In the genomic region with DNA sequence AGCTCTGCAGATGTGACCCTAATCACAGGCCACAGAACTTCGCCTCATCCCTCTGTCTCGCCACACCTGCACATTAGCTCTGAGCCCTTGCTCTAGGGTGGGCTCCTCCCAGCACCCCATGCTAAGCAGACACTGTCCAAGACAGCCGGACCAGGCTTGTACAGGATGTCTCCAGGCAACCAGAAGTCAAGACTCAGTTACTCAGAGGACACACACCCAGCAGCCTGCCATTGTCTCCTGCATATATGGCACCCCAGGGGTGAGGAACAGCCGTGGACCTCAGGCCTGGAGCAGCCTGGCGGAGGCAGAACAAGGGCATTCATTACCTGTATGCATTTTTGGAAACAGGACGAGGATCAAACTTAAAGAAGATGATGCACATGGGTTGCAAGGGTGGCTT, we compare ENCODE assay signal across 25 mouse cellular contexts. TPM values are rescaled to one million over a fixed set of nuclear protein-coding genes. Genes with fewer than 3 reads are reported as not detected.
DNase-seq lines count a peak whose midpoint lies in the region; ATAC-seq and TF ChIP-seq lines count a peak whose summit lies in the region.
"Had no signal": no experiment of that assay in that cellular context is flagged by ENCODE, and none has a peak within 500 bp of the region (broad histone marks: within the 10 kb centered on the region; RNA-seq: fewer than 3 reads in every experiment).

No protein-coding gene starts in this region.

- ATAC-seq in hindbrain, postnatal 0 days, result 0 out of 2 replicates have a peak, but pooled peaks have one; percentile 43
- no peak for ATAC-seq in neural tube, embryonic 15.5 days (ENCODE audit: low FRiP score)
- ATAC-seq: CD4-positive, CD25-positive, alpha-beta regulatory T cell, adult 4 months; forebrain, embryonic 15.5 days; hindbrain, embryonic 16.5 days; inflammation-experienced regulatory T-cells, adult 6 months; intestine, embryonic 16.5 days had no signal

- DNase-seq in hindbrain, postnatal 0 days (ENCODE audit: low spot score), result no peak
- DNase-seq in hindbrain, embryonic 10.5 days (ENCODE audit: low spot score), result no peak
- DNase-seq in testis, postnatal 14 days (ENCODE audit: low spot score), result no peak
- DNase-seq in ES-CJ7 (ENCODE audit: low read depth, low spot score), result peak; percentile 22
- DNase-seq in embryo, embryonic 9.5 days (ENCODE audit: extremely low spot score), result no peak
- DNase-seq: adrenal gland, postnatal 10 days; adrenal gland, postnatal 36 days; cerebellum, adult 2 months; cerebellum, adult 9-11 months; cerebellum, postnatal 25 days; gastrocnemius, postnatal 25 days; heart, adult 18-20 months; kidney, adult 18-20 months had no signal

- no peaks in the 10 kb centered on the region for H3K27me3 ChIP-seq in hindbrain, postnatal 0 days (ENCODE audit: insufficient read depth, low read length)
- H3K27me3 ChIP-seq in hindbrain, embryonic 10.5 days (ENCODE audit: insufficient read depth, poor library complexity, severe bottlenecking), result no peaks in the 10 kb centered on the region
- no peaks in the 10 kb centered on the region for H3K27me3 ChIP-seq in testis, adult 2 months (ENCODE audit: control insufficient read depth, insufficient read depth, low read length)
- H3K27me3 ChIP-seq in neural tube, embryonic 15.5 days (replicated peaks), result no peaks in the 10 kb centered on the region
- H3K27me3 ChIP-seq: embryonic facial prominence, embryonic 13.5 days; forebrain, embryonic 12.5 days; forebrain, embryonic 15.5 days; heart, embryonic 13.5 days; hindbrain, embryonic 13.5 days had no signal

- no peak overlapping the region for H3K9ac ChIP-seq in hindbrain, postnatal 0 days (replicated peaks; ENCODE audit: low read length)
- no peak overlapping the region for H3K9ac ChIP-seq in neural tube, embryonic 15.5 days (replicated peaks)
- H3K9ac ChIP-seq: embryonic facial prominence, embryonic 13.5 days; forebrain, embryonic 12.5 days; forebrain, embryonic 15.5 days; heart, embryonic 13.5 days; hindbrain, embryonic 13.5 days had no signal

- TF ChIP-seq POLR2A in testis, adult 2 months (IDR thresholded peaks at IDR 0.05; ENCODE audit: control insufficient read depth, low read depth, low read length), result no peak

- WGBS in hindbrain, postnatal 0 days, result 63% methylated on average over 6 of the region's 6 CpGs
- WGBS in hindbrain, embryonic 10.5 days, result 82% methylated on average over 6 of the region's 6 CpGs
- 75% methylated on average over 6 of the region's 6 CpGs for WGBS in neural tube, embryonic 15.5 days

- no peaks in the 10 kb centered on the region for H3K4me1 ChIP-seq in hindbrain, postnatal 0 days (ENCODE audit: insufficient read depth, low read length)
- 0 out of 2 replicates have a peak, but pooled peaks cover 3% of the 10 kb centered on the region for H3K4me1 ChIP-seq in hindbrain, embryonic 10.5 days (replicated peaks)
- no peaks in the 10 kb centered on the region for H3K4me1 ChIP-seq in testis, adult 2 months (ENCODE audit: control insufficient read depth, insufficient read depth, low read length)
- no peaks in the 10 kb centered on the region for H3K4me1 ChIP-seq in neural tube, embryonic 15.5 days
- H3K4me1 ChIP-seq: embryonic facial prominence, embryonic 13.5 days; forebrain, embryonic 12.5 days; forebrain, embryonic 15.5 days; hindbrain, embryonic 13.5 days had no signal

- peaks cover 12% of the 10 kb centered on the region; the same call in 1 of the 2 replicates for H3K36me3 ChIP-seq in hindbrain, postnatal 0 days (ENCODE audit: insufficient read depth, low read length)
- H3K36me3 ChIP-seq in hindbrain, embryonic 10.5 days, result peaks cover 26% of the 10 kb centered on the region
- no peaks in the 10 kb centered on the region for H3K36me3 ChIP-seq in testis, adult 2 months (ENCODE audit: control insufficient read depth, insufficient read depth, low read length)
- H3K36me3 ChIP-seq in neural tube, embryonic 15.5 days, result peaks cover 30% of the 10 kb centered on the region

- no peak overlapping the region for H3K4me2 ChIP-seq in hindbrain, postnatal 0 days (ENCODE audit: low read depth, low read length)
- H3K4me2 ChIP-seq in neural tube, embryonic 15.5 days, result no peak overlapping the region
- H3K4me2 ChIP-seq: embryonic facial prominence, embryonic 13.5 days; forebrain, embryonic 12.5 days; forebrain, embryonic 15.5 days; heart, embryonic 13.5 days; hindbrain, embryonic 13.5 days had no signal

- no peak overlapping the region for H3K27ac ChIP-seq in hindbrain, postnatal 0 days
- H3K27ac ChIP-seq in hindbrain, embryonic 10.5 days, result no peak overlapping the region
- no peak overlapping the region for H3K27ac ChIP-seq in testis, adult 2 months (ENCODE audit: control insufficient read depth, insufficient read depth, low read depth, low read length)
- no peak overlapping the region for H3K27ac ChIP-seq in neural tube, embryonic 15.5 days (replicated peaks)
- H3K27ac ChIP-seq: embryonic facial prominence, embryonic 13.5 days; forebrain, embryonic 12.5 days; forebrain, embryonic 15.5 days; heart, embryonic 13.5 days; hindbrain, embryonic 13.5 days had no signal

- no peaks in the 10 kb centered on the region for H3K9me3 ChIP-seq in hindbrain, postnatal 0 days (ENCODE audit: low read length)
- H3K9me3 ChIP-seq in hindbrain, embryonic 10.5 days, result no peaks in the 10 kb centered on the region
- H3K9me3 ChIP-seq in neural tube, embryonic 15.5 days (replicated peaks), result no peaks in the 10 kb centered on the region
- H3K9me3 ChIP-seq: embryonic facial prominence, embryonic 13.5 days; forebrain, embryonic 12.5 days; forebrain, embryonic 15.5 days; heart, embryonic 13.5 days; hindbrain, embryonic 13.5 days had no signal

- TF ChIP-seq CTCF in hindbrain, postnatal 0 days (IDR thresholded peaks at IDR 0.05; ENCODE audit: low read depth), result no peak
- TF ChIP-seq CTCF in testis, adult 2 months (IDR thresholded peaks at IDR 0.05; ENCODE audit: control insufficient read depth, insufficient read depth, insufficient replicate concordance, low read depth, low read length), result no peak

- H3K4me3 ChIP-seq in hindbrain, postnatal 0 days (ENCODE audit: low read length), result no peak overlapping the region
- H3K4me3 ChIP-seq in hindbrain, embryonic 10.5 days, result no peak overlapping the region
- peak overlapping the region; percentile 56 for H3K4me3 ChIP-seq in testis, adult 2 months (ENCODE audit: control insufficient read depth, low read depth, low read length)
- no peak overlapping the region for H3K4me3 ChIP-seq in neural tube, embryonic 15.5 days (replicated peaks)
- H3K4me3 ChIP-seq: embryonic facial prominence, embryonic 13.5 days; erythroblast, embryonic 14.5 days; forebrain, embryonic 12.5 days; forebrain, embryonic 15.5 days; heart, embryonic 13.5 days; hindbrain, embryonic 13.5 days had no signal

RNA-seq across cellular contexts. Expression of a gene that starts 23.9 kb away (rescaled TPM):
- 43.5 and 63.3 TPM in 2 replicates for total RNA-seq in hindbrain, postnatal 0 days (2014; rRNA removed)
- polyA plus RNA-seq in hindbrain, postnatal 0 days (2015; fragmentation: Nextera tagmentation; extraction: Ambion mirVana), result 95.6 and 99.2 TPM in 2 replicates
- polyA plus RNA-seq in hindbrain, embryonic 10.5 days (2016; fragmentation: Nextera tagmentation; extraction: Ambion mirVana), result 45.5 and 52.8 TPM in 2 replicates
- polyA plus RNA-seq in testis, adult 2 months (2012; rRNA removed), result 10.9 and 11.6 TPM in 2 replicates
- 98.7 and 115 TPM in 2 replicates for polyA plus RNA-seq in neural tube, embryonic 15.5 days (2015; fragmentation: Nextera tagmentation; extraction: Ambion mirVana)

RNA-seq across cellular contexts. Expression of a gene that starts 24.0 kb away (rescaled TPM):
- 168 and 180 TPM in 2 replicates for total RNA-seq in hindbrain, postnatal 0 days (2014; rRNA removed)
- 46.3 and 48.9 TPM in 2 replicates for polyA plus RNA-seq in hindbrain, postnatal 0 days (2015; fragmentation: Nextera tagmentation; extraction: Ambion mirVana)
- polyA plus RNA-seq in hindbrain, embryonic 10.5 days (2016; fragmentation: Nextera tagmentation; extraction: Ambion mirVana), result 99.5 and 115 TPM in 2 replicates
- polyA plus RNA-seq in testis, adult 2 months (2012; rRNA removed), result 7.8 and 10.9 TPM in 2 replicates
- polyA plus RNA-seq in neural tube, embryonic 15.5 days (2015; fragmentation: Nextera tagmentation; extraction: Ambion mirVana), result 71.2 and 72.5 TPM in 2 replicates

RNA-seq across cellular contexts. Expression of a gene that starts 35.0 kb away (rescaled TPM):
- total RNA-seq in hindbrain, postnatal 0 days (2014; rRNA removed), result 39.9 and 43.4 TPM in 2 replicates
- 19.1 and 20.8 TPM in 2 replicates for polyA plus RNA-seq in hindbrain, postnatal 0 days (2015; fragmentation: Nextera tagmentation; extraction: Ambion mirVana)
- polyA plus RNA-seq in hindbrain, embryonic 10.5 days (2016; fragmentation: Nextera tagmentation; extraction: Ambion mirVana), result 37.4 and 45.4 TPM in 2 replicates
- 23.3 and 28.9 TPM in 2 replicates for polyA plus RNA-seq in testis, adult 2 months (2012; rRNA removed)
- polyA plus RNA-seq in neural tube, embryonic 15.5 days (2015; fragmentation: Nextera tagmentation; extraction: Ambion mirVana), result 28.0 and 30.0 TPM in 2 replicates
